Mouse (Mus musculus) small intestine, adult 2 months (tissue): ENCODE measurements around the gene Hsd3b6.

ENCODE experiments used
- CTCF ChIP-seq: fragments of 200-500 bp; IDR thresholded peaks from 2 replicates; pipeline ENCODE4 v1.5.1; 2012; ENCODE audit warnings: low read depth, mild to moderate bottlenecking, control low read depth, inconsistent platforms, low read length, moderate library complexity, mixed read lengths; ENCODE audit not compliant: insufficient replicate concordance, insufficient read length; ENCODE audit errors: extremely low read depth
- POLR2A ChIP-seq: fragments of 200-500 bp; IDR thresholded peaks from 2 replicates; pipeline ENCODE4 v1.6.1; 2012; ENCODE audit warnings: low read depth, mild to moderate bottlenecking, control low read depth, inconsistent platforms, low read length, moderate library complexity

DNA sequence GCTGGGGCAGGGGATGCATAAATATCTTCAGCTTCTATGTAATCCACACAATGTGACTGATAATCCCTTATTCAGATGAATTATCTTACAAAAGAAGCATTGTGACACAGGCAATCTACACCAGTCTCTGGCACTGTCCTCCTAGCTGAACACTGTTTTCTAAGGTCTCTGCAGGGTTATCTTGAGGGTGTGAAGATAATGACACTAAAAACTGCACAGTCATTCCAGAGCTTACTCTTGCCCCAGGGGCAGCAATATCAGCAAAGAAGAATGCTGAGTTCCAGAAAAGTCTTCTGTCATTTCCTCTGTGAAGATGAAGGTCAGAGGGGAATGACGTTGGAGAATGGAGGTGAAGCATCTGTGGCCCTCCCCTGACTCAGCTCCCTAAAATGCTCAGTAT lies 42.6 kb upstream of the Hsd3b6 start:
- no peak for TF ChIP-seq CTCF
- no peak for TF ChIP-seq POLR2A
